ENCODE assay signal across 21 mouse cellular contexts in the genomic region with DNA sequence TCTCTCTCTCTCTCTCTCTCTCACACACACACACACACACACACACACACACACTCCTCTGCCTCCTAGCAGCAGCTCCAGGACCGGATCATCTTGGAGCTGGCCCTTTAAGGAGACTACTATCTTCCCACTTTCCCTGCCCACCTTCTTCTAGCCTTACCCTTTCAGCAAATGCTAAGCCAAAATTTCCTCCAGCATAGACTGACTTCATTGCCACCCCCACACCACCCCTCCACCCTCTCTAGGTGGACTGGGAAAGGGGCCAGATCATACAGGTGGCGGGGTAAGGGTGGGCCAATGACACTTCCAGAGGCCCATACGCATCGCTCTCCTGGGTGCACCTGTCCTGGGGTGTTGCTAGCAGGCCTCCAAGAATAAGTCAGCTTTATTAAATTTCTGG. TPM values are rescaled to one million over a fixed set of nuclear protein-coding genes. Genes with fewer than 3 reads are reported as not detected.
DNase-seq lines count a peak whose midpoint lies in the region; ATAC-seq and TF ChIP-seq lines count a peak whose summit lies in the region.
"Had no signal": no experiment of that assay in that cellular context is flagged by ENCODE, and none has a peak within 500 bp of the region (broad histone marks: within the 10 kb centered on the region; RNA-seq: fewer than 3 reads in every experiment).

No protein-coding gene starts in this region.

- no peak for TF ChIP-seq POLR2A in MEL (IDR thresholded peaks at IDR 0.05; ENCODE audit: control insufficient read depth in 1 of 2, insufficient read depth in 1 of 2, low read depth in 1 of 2, low read length in 2 of 2, poor library complexity in 1 of 2)

- peaks cover 4% of the 10 kb centered on the region for H3K36me3 ChIP-seq in liver, postnatal 0 days (replicated peaks; ENCODE audit: insufficient read depth, low read length)
- no peaks in the 10 kb centered on the region for H3K36me3 ChIP-seq in liver, embryonic 11.5 days (ENCODE audit: control insufficient read depth, insufficient read depth, low read length)
- peaks cover 3 to 39% of the 10 kb centered on the region in 2 experiments; a peak in 2 of 4 replicates for H3K36me3 ChIP-seq in MEL (ENCODE audit: control insufficient read depth in 1 of 2, insufficient read depth in 2 of 2, low read length in 2 of 2)
- H3K36me3 ChIP-seq: embryonic facial prominence, embryonic 10.5 days; embryonic facial prominence, embryonic 12.5 days; forebrain, embryonic 15.5 days had no signal

- WGBS in liver, postnatal 0 days (ENCODE audit: insufficient replicate concordance): 79% methylated on average over 4 of the region's 4 CpGs
- 93% methylated on average over 4 of the region's 4 CpGs for WGBS in liver, embryonic 11.5 days

- no peak overlapping the region for H3K9ac ChIP-seq in liver, postnatal 0 days (replicated peaks)
- no peak overlapping the region for H3K9ac ChIP-seq in liver, embryonic 11.5 days (ENCODE audit: low read depth, low read length)
- H3K9ac ChIP-seq in MEL (ENCODE audit: control insufficient read depth, low read depth, low read length, poor library complexity, severe bottlenecking): no peak overlapping the region
- H3K9ac ChIP-seq: embryonic facial prominence, embryonic 12.5 days; forebrain, embryonic 13.5 days; forebrain, embryonic 15.5 days; forebrain, postnatal 0 days had no signal

- H3K4me1 ChIP-seq in liver, postnatal 0 days (ENCODE audit: insufficient read depth): peaks cover 53% of the 10 kb centered on the region
- H3K4me1 ChIP-seq in liver, embryonic 11.5 days (replicated peaks; ENCODE audit: control insufficient read depth, insufficient read depth, low read length): peaks cover 26% of the 10 kb centered on the region
- peaks cover 33 to 58% of the 10 kb centered on the region in 2 experiments for H3K4me1 ChIP-seq in MEL (ENCODE audit: control insufficient read depth in 1 of 2, insufficient read depth in 2 of 2, low read length in 2 of 2)

- H3K79me2 ChIP-seq in MEL (ENCODE audit: control insufficient read depth, insufficient read depth, low read length, poor library complexity): no peaks in the 10 kb centered on the region

- H3K27me3 ChIP-seq in liver, postnatal 0 days (ENCODE audit: insufficient read depth, low read length): no peaks in the 10 kb centered on the region
- H3K27me3 ChIP-seq in liver, embryonic 11.5 days (replicated peaks; ENCODE audit: control insufficient read depth, insufficient read depth, low read length): peaks cover 33% of the 10 kb centered on the region
- no peaks in the 10 kb centered on the region for H3K27me3 ChIP-seq in MEL (ENCODE audit: control insufficient read depth in 1 of 2, insufficient read depth in 2 of 2, low read length in 2 of 2)
- H3K27me3 ChIP-seq: forebrain, embryonic 15.5 days had no signal

- H3K9me3 ChIP-seq in liver, postnatal 0 days (ENCODE audit: low read length): no peaks in the 10 kb centered on the region
- no peaks in the 10 kb centered on the region for H3K9me3 ChIP-seq in liver, embryonic 11.5 days (ENCODE audit: control insufficient read depth, low read length)
- no peaks in the 10 kb centered on the region for H3K9me3 ChIP-seq in MEL (replicated peaks; ENCODE audit: insufficient read depth, low read length)
- H3K9me3 ChIP-seq: embryonic facial prominence, embryonic 10.5 days; embryonic facial prominence, embryonic 12.5 days; forebrain, embryonic 13.5 days; forebrain, embryonic 15.5 days had no signal

- no peak for ATAC-seq in liver, postnatal 0 days
- no peak for ATAC-seq in liver, embryonic 11.5 days (replicated peaks; ENCODE audit: low FRiP score)
- ATAC-seq: forebrain, embryonic 13.5 days; forebrain, embryonic 15.5 days; forebrain, postnatal 0 days had no signal

- DNase-seq in left cerebral cortex, adult 2 months (ENCODE audit: extremely low spot score in 1 of 2, low spot score in 2 of 2): no peak
- no peak for DNase-seq in left cerebral cortex, adult 8-10 months (ENCODE audit: low spot score in 2 of 2)
- DNase-seq in liver, postnatal 0 days: no peak
- DNase-seq in liver, embryonic 11.5 days (ENCODE audit: low spot score): no peak
- no peak for DNase-seq in MEL (ENCODE audit: low read depth, low spot score)
- peak; percentile 67 for DNase-seq in brain, adult 2 months (ENCODE audit: low read depth, low spot score)
- DNase-seq in urinary bladder, adult 18-20 months (ENCODE audit: low spot score in 2 of 2): no peak
- DNase-seq in gastrocnemius, postnatal 25 days: no peak
- DNase-seq: adrenal gland, adult 2 months; adrenal gland, postnatal 10 days; adrenal gland, postnatal 25 days; cerebellum, adult 11-12 months; cerebellum, adult 2 months; cerebellum, adult 9-10 months; cerebellum, postnatal 10 days; cerebellum, postnatal 25 days; forebrain, postnatal 0 days had no signal

- no peak for TF ChIP-seq RAD21 in MEL (IDR thresholded peaks at IDR 0.05; ENCODE audit: low read depth, low read length)

- no peak for TF ChIP-seq CTCF in left cerebral cortex, adult 2 months (IDR thresholded peaks at IDR 0.05)
- TF ChIP-seq CTCF in liver, postnatal 0 days (IDR thresholded peaks at IDR 0.05; ENCODE audit: low read depth): no peak
- no peak for TF ChIP-seq CTCF in MEL (IDR thresholded peaks at IDR 0.05 in 2 of 3, conservative IDR thresholded peaks at IDR 0.05 in 1 of 3; ENCODE audit: control insufficient read depth in 1 of 3, insufficient read depth in 1 of 3, low read depth in 2 of 3, low read length in 3 of 3, poor library complexity in 1 of 3, severe bottlenecking in 1 of 3)

- peak overlapping the region; percentile 37; the same call in 1 of the 2 replicates for H3K27ac ChIP-seq in left cerebral cortex, adult 2 months
- no peak overlapping the region for H3K27ac ChIP-seq in liver, postnatal 0 days (ENCODE audit: low read depth)
- H3K27ac ChIP-seq in liver, embryonic 11.5 days (ENCODE audit: low read depth, low read length): no peak overlapping the region
- no peak overlapping the region for H3K27ac ChIP-seq in MEL (ENCODE audit: control insufficient read depth, low read depth, low read length)
- H3K27ac ChIP-seq: embryonic facial prominence, embryonic 10.5 days; embryonic facial prominence, embryonic 12.5 days; forebrain, embryonic 13.5 days; forebrain, embryonic 15.5 days had no signal

- no peak overlapping the region; the same call in 1 of the 2 replicates for H3K4me3 ChIP-seq in left cerebral cortex, adult 2 months
- no peak overlapping the region for H3K4me3 ChIP-seq in liver, postnatal 0 days (ENCODE audit: low read depth, low read length)
- no peak overlapping the region for H3K4me3 ChIP-seq in liver, embryonic 11.5 days (ENCODE audit: low read depth, low read length)
- no peak overlapping the region for H3K4me3 ChIP-seq in MEL (ENCODE audit: control insufficient read depth in 1 of 2, insufficient read depth in 1 of 2, low read depth in 2 of 2, low read length in 2 of 2)
- H3K4me3 ChIP-seq: embryonic facial prominence, embryonic 10.5 days; embryonic facial prominence, embryonic 12.5 days; forebrain, embryonic 13.5 days; forebrain, embryonic 15.5 days had no signal

- no peak for TF ChIP-seq EP300 in liver, postnatal 0 days (IDR thresholded peaks at IDR 0.05; ENCODE audit: low read depth)
- no peak for TF ChIP-seq EP300 in MEL (IDR thresholded peaks at IDR 0.05; ENCODE audit: low read depth in 1 of 2, low read length in 2 of 2)

- H3K4me2 ChIP-seq in liver, postnatal 0 days (ENCODE audit: low read depth, low read length): peak overlapping the region; percentile 77
- no peak overlapping the region for H3K4me2 ChIP-seq in liver, embryonic 11.5 days
- H3K4me2 ChIP-seq: embryonic facial prominence, embryonic 12.5 days; forebrain, embryonic 13.5 days; forebrain, embryonic 15.5 days had no signal

- intact Hi-C loops in left cerebral cortex, adult 2 months (cut with DNase I): no loop called here

RNA-seq across cellular contexts. Expression of a gene that starts 7.8 kb away (rescaled TPM):
- total RNA-seq in left cerebral cortex, adult 2 months (2021): 10 to 100 TPM; 37.7 to 45.2 TPM
- total RNA-seq in left cerebral cortex, adult 8-10 months (2022): 10 to 100 TPM; 35.3 to 36.8 (median 36.4) TPM
- polyA plus RNA-seq in liver, postnatal 0 days (2015; fragmentation: Nextera tagmentation; extraction: Ambion mirVana): 48.0 and 54.2 TPM in 2 replicates
- 6.2 and 6.8 TPM in 2 replicates for polyA plus RNA-seq in liver, embryonic 11.5 days (2014; fragmentation: Nextera tagmentation; extraction: Ambion mirVana)
- 22.6 and 40.1 TPM in 2 replicates for total RNA-seq in MEL (2012; rRNA removed)
- polyA plus RNA-seq in MEL (2012; ENCODE audit: insufficient read depth in 1 of 2, insufficient read length in 2 of 2, low read depth in 1 of 2, low replicate concordance in 2 of 2, missing spikeins in 1 of 2): 10 to 100 TPM in 1 of 2 experiments, not detected in 1; 15.5 TPM
- under 1 TPM; 0.49 to 0.83 TPM for total RNA-seq in gastrocnemius, postnatal 25 days (2021)

RNA-seq across cellular contexts. Expression of a gene that starts 19.6 kb away (rescaled TPM):
- 10 to 100 TPM; 32.1 to 32.6 TPM for total RNA-seq in left cerebral cortex, adult 2 months (2021)
- 10 to 100 TPM; 24.8 to 35.0 (median 31.1) TPM for total RNA-seq in left cerebral cortex, adult 8-10 months (2022)
- 6.4 and 6.8 TPM in 2 replicates for polyA plus RNA-seq in liver, postnatal 0 days (2015; fragmentation: Nextera tagmentation; extraction: Ambion mirVana)
- polyA plus RNA-seq in liver, embryonic 11.5 days (2014; fragmentation: Nextera tagmentation; extraction: Ambion mirVana): 10.4 and 11.6 TPM in 2 replicates
- 10.1 and 11.3 TPM in 2 replicates for total RNA-seq in MEL (2012; rRNA removed)
- polyA plus RNA-seq in MEL (2012; ENCODE audit: insufficient read depth in 1 of 2, insufficient read length in 2 of 2, low read depth in 1 of 2, low replicate concordance in 2 of 2, missing spikeins in 1 of 2): 10 to 100 TPM in 1 of 2 experiments, not detected in 1; 13.2 TPM
- total RNA-seq in gastrocnemius, postnatal 25 days (2021): 1 to 10 TPM; 4.9 to 5.0 TPM

RNA-seq across cellular contexts. Expression of a gene that starts 20.2 kb away (rescaled TPM):
- 100 to 1,000 TPM in 1 of 2 experiments, 10 to 100 TPM in 1; 91.0 to 101 TPM for total RNA-seq in left cerebral cortex, adult 2 months (2021)
- total RNA-seq in left cerebral cortex, adult 8-10 months (2022): 10 to 100 TPM; 67.7 to 84.0 (median 72.4) TPM
- polyA plus RNA-seq in liver, postnatal 0 days (2015; fragmentation: Nextera tagmentation; extraction: Ambion mirVana): 17.7 and 21.1 TPM in 2 replicates
- polyA plus RNA-seq in liver, embryonic 11.5 days (2014; fragmentation: Nextera tagmentation; extraction: Ambion mirVana): 48.8 and 51.8 TPM in 2 replicates
- 71.4 and 84.8 TPM in 2 replicates for total RNA-seq in MEL (2012; rRNA removed)
- 10 to 100 TPM in 1 of 2 experiments, not detected in 1; 70.5 TPM for polyA plus RNA-seq in MEL (2012; ENCODE audit: insufficient read depth in 1 of 2, insufficient read length in 2 of 2, low read depth in 1 of 2, low replicate concordance in 2 of 2, missing spikeins in 1 of 2)
- 10 to 100 TPM; 60.8 to 62.0 TPM for total RNA-seq in gastrocnemius, postnatal 25 days (2021)

RNA-seq across cellular contexts. Expression of a gene that starts 44.7 kb away (rescaled TPM):
- 10 to 100 TPM; 16.4 to 17.9 TPM for total RNA-seq in left cerebral cortex, adult 2 months (2021)
- total RNA-seq in left cerebral cortex, adult 8-10 months (2022): 10 to 100 TPM; 19.3 to 21.1 (median 19.9) TPM
- polyA plus RNA-seq in liver, postnatal 0 days (2015; fragmentation: Nextera tagmentation; extraction: Ambion mirVana): 0.36 and 0.52 TPM in 2 replicates
- polyA plus RNA-seq in liver, embryonic 11.5 days (2014; fragmentation: Nextera tagmentation; extraction: Ambion mirVana): 2.2 and 2.3 TPM in 2 replicates
- 1.8 and 2.0 TPM in 2 replicates for total RNA-seq in MEL (2012; rRNA removed)
- polyA plus RNA-seq in MEL (2012; ENCODE audit: insufficient read depth in 1 of 2, insufficient read length in 2 of 2, low read depth in 1 of 2, low replicate concordance in 2 of 2, missing spikeins in 1 of 2): 1 to 10 TPM in 1 of 2 experiments, not detected in 1; 2.9 TPM
- total RNA-seq in gastrocnemius, postnatal 25 days (2021): 1 to 10 TPM; 3.1 to 3.2 TPM

RNA-seq across cellular contexts. Expression of a gene that starts 44.7 kb away (rescaled TPM):
- total RNA-seq in left cerebral cortex, adult 2 months (2021): 10 to 100 TPM; 63.8 to 67.4 TPM
- 10 to 100 TPM; 57.1 to 70.2 (median 61.6) TPM for total RNA-seq in left cerebral cortex, adult 8-10 months (2022)
- polyA plus RNA-seq in liver, postnatal 0 days (2015; fragmentation: Nextera tagmentation; extraction: Ambion mirVana): 8.5 and 8.8 TPM in 2 replicates
- polyA plus RNA-seq in liver, embryonic 11.5 days (2014; fragmentation: Nextera tagmentation; extraction: Ambion mirVana): 76.0 and 76.7 TPM in 2 replicates
- total RNA-seq in MEL (2012; rRNA removed): 64.9 and 77.0 TPM in 2 replicates
- 100 to 1,000 TPM in 1 of 2 experiments, 10 to 100 TPM in 1; 32.1 to 101 TPM for polyA plus RNA-seq in MEL (2012; ENCODE audit: insufficient read depth in 1 of 2, insufficient read length in 2 of 2, low read depth in 1 of 2, low replicate concordance in 2 of 2, missing spikeins in 1 of 2)
- 10 to 100 TPM; 14.8 to 19.8 TPM for total RNA-seq in gastrocnemius, postnatal 25 days (2021)

Comparison
In these comparisons a context has a peak if more than half of its experiments do, and no peak if none do; other contexts are left out.
1. RNA of a gene that starts 7.8 kb away (total RNA-seq): 37.7 to 45.2 TPM in left cerebral cortex, adult 2 months, 22.6 to 40.1 TPM in MEL and 35.3 to 36.8 TPM in left cerebral cortex, adult 8-10 months; 0.49 to 0.83 TPM in gastrocnemius, postnatal 25 days; every median in the first group is over 10 times any median in the second.